Mouse (Mus musculus): ENCODE data around the gene Adprhl1.

DNA sequence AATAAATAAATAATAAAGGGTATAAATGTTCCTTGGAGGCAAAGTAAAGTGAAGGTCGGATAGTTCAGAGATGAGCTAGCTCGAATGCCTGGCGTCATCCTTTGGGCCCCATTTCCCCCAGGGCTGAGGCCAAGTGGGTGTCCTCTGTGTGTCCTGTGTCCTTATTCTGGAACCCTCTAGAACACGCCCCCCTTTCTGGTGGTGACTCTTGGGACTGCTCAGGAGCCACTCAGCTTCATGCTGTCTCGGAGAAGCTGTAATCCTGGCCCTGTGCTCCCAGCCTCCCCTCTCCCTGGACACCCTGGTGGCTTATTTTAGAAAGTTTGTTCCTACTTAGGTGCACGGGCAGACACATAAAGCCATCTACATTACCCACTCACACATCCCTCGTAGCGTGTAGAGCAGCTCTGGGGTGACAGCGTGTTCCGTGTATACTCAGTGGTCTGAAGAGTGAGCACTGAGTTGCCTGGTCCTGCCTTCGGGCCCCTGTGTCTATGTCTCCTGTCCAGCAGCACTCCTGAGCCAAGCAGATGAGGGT lies 9.6 kb downstream of the Adprhl1 start:
- TF ChIP-seq CTCF (IDR thresholded peaks at IDR 0.05; ENCODE audit: control insufficient read depth, insufficient read depth, low read length): no peak
- TF ChIP-seq POLR2A (IDR thresholded peaks at IDR 0.05; ENCODE audit: borderline replicate concordance, control insufficient read depth, low read depth, low read length): no peak
